Mouse (Mus musculus): ENCODE data around the gene Mindy4b-ps. TPM values are rescaled to one million over a fixed set of nuclear protein-coding genes. Genes with fewer than 3 reads are reported as not detected.

Gene Mindy4b-ps
- total and polyA plus RNA-seq, 3 experiments: 0.27 TPM; not detected in 2

GRCm38 (mm10) chr3:58810353-58810752, 11.8 kb downstream of the Mindy4b-ps start:
- Histone ChIP-seq H3K4me1 (ENCODE audit: insufficient read depth, low read depth, low read length) (no peaks in the 10 kb centered on the region), H3K36me3 (replicated peaks) (no peaks in the 10 kb centered on the region), H3K27me3 (ENCODE audit: insufficient read depth, low read length) (peaks cover 6% of the 10 kb centered on the region), H3K9me3 (replicated peaks) (no peaks in the 10 kb centered on the region), H3K4me3 (ENCODE audit: low read depth, low read length) (no peak overlapping the region)
- TF ChIP-seq POLR2AphosphoS5 (IDR thresholded peaks at IDR 0.05; ENCODE audit: insufficient replicate concordance, low read depth, low read length) (no peak), GATA2 (IDR thresholded peaks at IDR 0.05; ENCODE audit: borderline replicate concordance, low read depth, low read length) (no peak), TAL1 (conservative IDR thresholded peaks at IDR 0.05; ENCODE audit: low read depth, low read length) (no peak), GATA1 (IDR thresholded peaks at IDR 0.05; ENCODE audit: borderline replicate concordance, low read length) (no peak), CTCF (IDR thresholded peaks at IDR 0.05; ENCODE audit: low read depth, low read length) (no peak)
- DNase-seq (ENCODE audit: low spot score): no peak
- ATAC-seq (ENCODE audit: extremely low read depth, insufficient number of reproducible peaks, low FRiP score, poor library complexity, severe bottlenecking): no peak

- Histone ChIP-seq H3K27me3 (ENCODE audit: insufficient read depth, low read length) (peaks cover 9% of the 10 kb centered on the region), H3K36me3 (replicated peaks) (no peaks in the 10 kb centered on the region), H3K4me3 (ENCODE audit: low read depth, low read length) (no peak overlapping the region), H3K9me3 (replicated peaks) (no peaks in the 10 kb centered on the region), H3K4me1 (ENCODE audit: insufficient read depth, low read depth, low read length) (no peaks in the 10 kb centered on the region)
- no peak for ATAC-seq (ENCODE audit: extremely low read depth, insufficient number of reproducible peaks, low FRiP score, poor library complexity, severe bottlenecking)
- no peak for DNase-seq (ENCODE audit: low spot score)
- TF ChIP-seq GATA2 (IDR thresholded peaks at IDR 0.05; ENCODE audit: borderline replicate concordance, low read depth, low read length): no peak
Measured at GRCm38 (mm10) chr3:58809111-58809915, 12.8 kb downstream of the Mindy4b-ps start.

DNA sequence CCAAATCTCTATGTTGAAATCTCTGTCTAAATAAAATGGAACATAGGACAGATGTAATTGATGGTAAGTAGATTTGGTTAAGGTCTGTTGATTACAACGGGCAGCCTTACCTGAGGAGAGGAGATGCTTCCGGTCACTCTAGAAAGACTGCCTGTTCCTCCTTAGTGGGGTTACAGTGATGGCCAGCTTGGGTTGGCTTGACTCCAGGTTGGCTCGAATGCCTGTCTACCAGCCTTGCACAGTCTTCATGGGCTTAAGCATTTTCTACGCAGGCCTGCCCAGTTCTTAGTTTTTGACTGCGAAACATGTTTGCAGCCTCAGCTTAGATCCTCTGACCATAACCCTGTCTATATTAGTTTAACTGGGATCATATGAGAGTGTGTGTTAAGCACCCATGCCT, 13.5 kb downstream of the Mindy4b-ps start:
- ATAC-seq (ENCODE audit: extremely low read depth, insufficient number of reproducible peaks, low FRiP score, poor library complexity, severe bottlenecking): no peak
- TF ChIP-seq POLR2AphosphoS5 (IDR thresholded peaks at IDR 0.05; ENCODE audit: insufficient replicate concordance, low read depth, low read length) (no peak), GATA1 (IDR thresholded peaks at IDR 0.05; ENCODE audit: borderline replicate concordance, low read length) (no peak), TAL1 (conservative IDR thresholded peaks at IDR 0.05; ENCODE audit: low read depth, low read length) (no peak), GATA2 (IDR thresholded peaks at IDR 0.05; ENCODE audit: borderline replicate concordance, low read depth, low read length) (no peak), CTCF (IDR thresholded peaks at IDR 0.05; ENCODE audit: low read depth, low read length) (no peak)
- Histone ChIP-seq H3K36me3 (replicated peaks) (no peaks in the 10 kb centered on the region), H3K4me3 (ENCODE audit: low read depth, low read length) (no peak overlapping the region), H3K9me3 (replicated peaks) (no peaks in the 10 kb centered on the region), H3K4me1 (ENCODE audit: insufficient read depth, low read depth, low read length) (no peaks in the 10 kb centered on the region), H3K27me3 (ENCODE audit: insufficient read depth, low read length) (peaks cover 10% of the 10 kb centered on the region)
- no peak for DNase-seq (ENCODE audit: low spot score)

- no peak for DNase-seq (ENCODE audit: low spot score)
- ATAC-seq (ENCODE audit: extremely low read depth, insufficient number of reproducible peaks, low FRiP score, poor library complexity, severe bottlenecking): no peak
- TF ChIP-seq GATA1 (IDR thresholded peaks at IDR 0.05; ENCODE audit: borderline replicate concordance, low read length): no peak
- no peak for TF ChIP-seq TAL1 (conservative IDR thresholded peaks at IDR 0.05; ENCODE audit: low read depth, low read length)
Measured at GRCm38 (mm10) chr3:58804745-58805144, 17.4 kb downstream of the Mindy4b-ps start.

GRCm38 (mm10) chr3:58798676-58799075, 23.4 kb downstream of the Mindy4b-ps start:
- DNase-seq (ENCODE audit: low spot score) (no peak), ATAC-seq (ENCODE audit: extremely low read depth, insufficient number of reproducible peaks, low FRiP score, poor library complexity, severe bottlenecking) (no peak)
- no peak overlapping the region for H3K4me3 ChIP-seq (ENCODE audit: low read depth, low read length)
- H3K27me3 ChIP-seq (ENCODE audit: insufficient read depth, low read length): peaks cover 5% of the 10 kb centered on the region; the same call in 1 of the 2 replicates
- H3K9me3 ChIP-seq (replicated peaks): no peaks in the 10 kb centered on the region
- TF ChIP-seq TAL1 (conservative IDR thresholded peaks at IDR 0.05; ENCODE audit: low read depth, low read length) (no peak), GATA2 (IDR thresholded peaks at IDR 0.05; ENCODE audit: borderline replicate concordance, low read depth, low read length) (no peak), POLR2AphosphoS5 (IDR thresholded peaks at IDR 0.05; ENCODE audit: insufficient replicate concordance, low read depth, low read length) (no peak), GATA1 (IDR thresholded peaks at IDR 0.05; ENCODE audit: borderline replicate concordance, low read length) (no peak), CTCF (IDR thresholded peaks at IDR 0.05; ENCODE audit: low read depth, low read length) (no peak)
- H3K4me1 ChIP-seq (ENCODE audit: insufficient read depth, low read depth, low read length): no peaks in the 10 kb centered on the region
- H3K36me3 ChIP-seq (replicated peaks): no peaks in the 10 kb centered on the region

More at GRCm38 (mm10) chr3:58804745-58805144, 17.4 kb downstream of the Mindy4b-ps start:
- H3K4me3 ChIP-seq (ENCODE audit: low read depth, low read length): no peak overlapping the region
- no peaks in the 10 kb centered on the region for H3K9me3 ChIP-seq (replicated peaks)
- H3K27me3 ChIP-seq (ENCODE audit: insufficient read depth, low read length): peaks cover 10% of the 10 kb centered on the region; the same call in 1 of the 2 replicates
- H3K4me1 ChIP-seq (ENCODE audit: insufficient read depth, low read depth, low read length): no peaks in the 10 kb centered on the region
- H3K36me3 ChIP-seq (replicated peaks): no peaks in the 10 kb centered on the region

GRCm38 (mm10) chr3:58798245-58798644, 23.9 kb downstream of the Mindy4b-ps start:
- H3K4me1 ChIP-seq (ENCODE audit: insufficient read depth, low read depth, low read length): no peaks in the 10 kb centered on the region
- ATAC-seq (ENCODE audit: extremely low read depth, insufficient number of reproducible peaks, low FRiP score, poor library complexity, severe bottlenecking): no peak
- H3K27me3 ChIP-seq (ENCODE audit: insufficient read depth, low read length): peaks cover 5% of the 10 kb centered on the region; the same call in 1 of the 2 replicates
- no peak for DNase-seq (ENCODE audit: low spot score)
- H3K36me3 ChIP-seq (replicated peaks): no peaks in the 10 kb centered on the region
- no peak for TF ChIP-seq GATA2 (IDR thresholded peaks at IDR 0.05; ENCODE audit: borderline replicate concordance, low read depth, low read length)
- TF ChIP-seq TAL1 (conservative IDR thresholded peaks at IDR 0.05; ENCODE audit: low read depth, low read length): no peak
- no peak for TF ChIP-seq GATA1 (IDR thresholded peaks at IDR 0.05; ENCODE audit: borderline replicate concordance, low read length)
- no peak for TF ChIP-seq CTCF (IDR thresholded peaks at IDR 0.05; ENCODE audit: low read depth, low read length)
- no peak for TF ChIP-seq POLR2AphosphoS5 (IDR thresholded peaks at IDR 0.05; ENCODE audit: insufficient replicate concordance, low read depth, low read length)
- no peaks in the 10 kb centered on the region for H3K9me3 ChIP-seq (replicated peaks)
- H3K4me3 ChIP-seq (ENCODE audit: low read depth, low read length): no peak overlapping the region
